Mouse (Mus musculus): ENCODE measurements at regions not wholly inside any gene's neighbourhood (a gene's known extent, or its start where the extent isn't known, plus 50 kb on each side); places are given as distances from the start of the nearest gene placed in this dataset.

- H3K36me3 ChIP-seq (ENCODE audit: control insufficient read depth, insufficient read depth, low read length), result no peaks in the 10 kb centered on the region
- ATAC-seq (ENCODE audit: insufficient number of reproducible peaks, insufficient read depth, low FRiP score, low read depth), result no peak
Measured at GRCm38 (mm10) chr8:103403826-103404225, 618.4 kb upstream of the Cdh11 start.

GRCm38 (mm10) chr8:103405787-103406186, 620.3 kb upstream of the Cdh11 start:
- Histone ChIP-seq H3K27ac (ENCODE audit: low read length) (no peak overlapping the region), H3K4me3 (ENCODE audit: low read depth, low read length) (no peak overlapping the region), H3K9me3 (ENCODE audit: control insufficient read depth, low read depth, low read length) (no peaks in the 10 kb centered on the region), H3K36me3 (ENCODE audit: control insufficient read depth, insufficient read depth, low read length) (no peaks in the 10 kb centered on the region), H3K9ac (replicated peaks; ENCODE audit: low read depth, low read length) (no peak overlapping the region), H3K4me2 (replicated peaks; ENCODE audit: low read depth, low read length) (no peak overlapping the region), H3K27me3 (ENCODE audit: control insufficient read depth, insufficient read depth, low read length) (no peaks in the 10 kb centered on the region), H3K4me1 (ENCODE audit: control insufficient read depth, insufficient read depth, low read length) (peaks cover 8% of the 10 kb centered on the region)
- 33% methylated on average over 12 of the region's 12 CpGs for WGBS
- ATAC-seq (ENCODE audit: insufficient number of reproducible peaks, insufficient read depth, low FRiP score, low read depth), result no peak

More at GRCm38 (mm10) chr8:103403826-103404225, 618.4 kb upstream of the Cdh11 start:
- Histone ChIP-seq H3K9me3 (ENCODE audit: control insufficient read depth, low read depth, low read length) (no peaks in the 10 kb centered on the region), H3K4me2 (replicated peaks; ENCODE audit: low read depth, low read length) (no peak overlapping the region), H3K9ac (replicated peaks; ENCODE audit: low read depth, low read length) (no peak overlapping the region), H3K4me1 (ENCODE audit: control insufficient read depth, insufficient read depth, low read length) (peaks cover 3% of the 10 kb centered on the region; the same call in 1 of the 2 replicates), H3K4me3 (ENCODE audit: low read depth, low read length) (no peak overlapping the region), H3K27me3 (ENCODE audit: control insufficient read depth, insufficient read depth, low read length) (no peaks in the 10 kb centered on the region), H3K27ac (ENCODE audit: low read length) (no peak overlapping the region)
- WGBS, result 89% methylated on average over 4 of the region's 4 CpGs

GRCm38 (mm10) chr8:103406921-103407320, 621.5 kb upstream of the Cdh11 start:
- H3K4me2 ChIP-seq (replicated peaks; ENCODE audit: low read depth, low read length), result no peak overlapping the region
- H3K9ac ChIP-seq (replicated peaks; ENCODE audit: low read depth, low read length), result no peak overlapping the region
- H3K9me3 ChIP-seq (ENCODE audit: control insufficient read depth, low read depth, low read length), result no peaks in the 10 kb centered on the region
- WGBS, result 64% methylated on average over 2 of the region's 2 CpGs
- H3K27ac ChIP-seq (ENCODE audit: low read length), result no peak overlapping the region
- H3K4me3 ChIP-seq (ENCODE audit: low read depth, low read length), result no peak overlapping the region
- peaks cover 8% of the 10 kb centered on the region for H3K4me1 ChIP-seq (ENCODE audit: control insufficient read depth, insufficient read depth, low read length)
- ATAC-seq (ENCODE audit: insufficient number of reproducible peaks, insufficient read depth, low FRiP score, low read depth), result no peak
- no peaks in the 10 kb centered on the region for H3K27me3 ChIP-seq (ENCODE audit: control insufficient read depth, insufficient read depth, low read length)
- no peaks in the 10 kb centered on the region for H3K36me3 ChIP-seq (ENCODE audit: control insufficient read depth, insufficient read depth, low read length)

GRCm38 (mm10) chr8:103407631-103408030, 622.2 kb upstream of the Cdh11 start:
- H3K36me3 ChIP-seq (ENCODE audit: control insufficient read depth, insufficient read depth, low read length), result no peaks in the 10 kb centered on the region
- peak overlapping the region; percentile 33; the same call in 1 of the 2 replicates for H3K27ac ChIP-seq (ENCODE audit: low read length)
- no peak overlapping the region for H3K4me3 ChIP-seq (ENCODE audit: low read depth, low read length)
- H3K9ac ChIP-seq (replicated peaks; ENCODE audit: low read depth, low read length), result no peak overlapping the region
- H3K9me3 ChIP-seq (ENCODE audit: control insufficient read depth, low read depth, low read length), result no peaks in the 10 kb centered on the region
- no peak overlapping the region for H3K4me2 ChIP-seq (replicated peaks; ENCODE audit: low read depth, low read length)
- peaks cover 8% of the 10 kb centered on the region for H3K4me1 ChIP-seq (ENCODE audit: control insufficient read depth, insufficient read depth, low read length)
- H3K27me3 ChIP-seq (ENCODE audit: control insufficient read depth, insufficient read depth, low read length), result no peaks in the 10 kb centered on the region
- no peak for ATAC-seq (ENCODE audit: insufficient number of reproducible peaks, insufficient read depth, low FRiP score, low read depth)
- WGBS, result 68% methylated on average over 5 of the region's 5 CpGs

- Histone ChIP-seq H3K27me3 (ENCODE audit: control insufficient read depth, insufficient read depth, low read length) (no peaks in the 10 kb centered on the region), H3K27ac (ENCODE audit: low read length) (peak overlapping the region; percentile 73), H3K4me1 (ENCODE audit: control insufficient read depth, insufficient read depth, low read length) (peaks cover 8% of the 10 kb centered on the region), H3K36me3 (ENCODE audit: control insufficient read depth, insufficient read depth, low read length) (no peaks in the 10 kb centered on the region), H3K9me3 (ENCODE audit: control insufficient read depth, low read depth, low read length) (no peaks in the 10 kb centered on the region), H3K4me3 (ENCODE audit: low read depth, low read length) (no peak overlapping the region), H3K4me2 (replicated peaks; ENCODE audit: low read depth, low read length) (no peak overlapping the region), H3K9ac (replicated peaks; ENCODE audit: low read depth, low read length) (no peak overlapping the region)
- ATAC-seq (ENCODE audit: insufficient number of reproducible peaks, insufficient read depth, low FRiP score, low read depth), result no peak
- 45% methylated on average over 3 of the region's 3 CpGs for WGBS
Measured at GRCm38 (mm10) chr8:103408411-103408810, 623.0 kb upstream of the Cdh11 start.

- no peak overlapping the region for H3K9ac ChIP-seq (replicated peaks; ENCODE audit: low read depth, low read length)
- peak overlapping the region; percentile 73; the same call in 1 of the 2 replicates for H3K27ac ChIP-seq (ENCODE audit: low read length)
- H3K4me3 ChIP-seq (ENCODE audit: low read depth, low read length), result no peak overlapping the region
- WGBS, result 11% methylated on average over 2 of the region's 2 CpGs
- no peak overlapping the region for H3K4me2 ChIP-seq (replicated peaks; ENCODE audit: low read depth, low read length)
- H3K27me3 ChIP-seq (ENCODE audit: control insufficient read depth, insufficient read depth, low read length), result no peaks in the 10 kb centered on the region
- no peaks in the 10 kb centered on the region for H3K9me3 ChIP-seq (ENCODE audit: control insufficient read depth, low read depth, low read length)
- ATAC-seq (ENCODE audit: insufficient number of reproducible peaks, insufficient read depth, low FRiP score, low read depth), result peak; percentile 86
- H3K4me1 ChIP-seq (ENCODE audit: control insufficient read depth, insufficient read depth, low read length), result peaks cover 8% of the 10 kb centered on the region
- no peaks in the 10 kb centered on the region for H3K36me3 ChIP-seq (ENCODE audit: control insufficient read depth, insufficient read depth, low read length)
Measured at GRCm38 (mm10) chr8:103409121-103409551, 623.7 kb upstream of the Cdh11 start.

GRCm38 (mm10) chr8:103412731-103413130, 627.3 kb upstream of the Cdh11 start:
- Histone ChIP-seq H3K9ac (replicated peaks; ENCODE audit: low read depth, low read length) (no peak overlapping the region), H3K4me2 (replicated peaks; ENCODE audit: low read depth, low read length) (no peak overlapping the region), H3K4me1 (ENCODE audit: control insufficient read depth, insufficient read depth, low read length) (peaks cover 4% of the 10 kb centered on the region), H3K36me3 (ENCODE audit: control insufficient read depth, insufficient read depth, low read length) (no peaks in the 10 kb centered on the region), H3K27ac (ENCODE audit: low read length) (no peak overlapping the region), H3K9me3 (ENCODE audit: control insufficient read depth, low read depth, low read length) (no peaks in the 10 kb centered on the region), H3K4me3 (ENCODE audit: low read depth, low read length) (no peak overlapping the region), H3K27me3 (ENCODE audit: control insufficient read depth, insufficient read depth, low read length) (no peaks in the 10 kb centered on the region)
- no peak for ATAC-seq (ENCODE audit: insufficient number of reproducible peaks, insufficient read depth, low FRiP score, low read depth)
- 67% methylated on average over 7 of the region's 7 CpGs for WGBS

- ATAC-seq (ENCODE audit: insufficient number of reproducible peaks, insufficient read depth, low FRiP score, low read depth), result no peak
- WGBS, result 53% methylated on average over 11 of the region's 11 CpGs
Measured at GRCm38 (mm10) chr8:103413589-103414575, 628.4 kb upstream of the Cdh11 start.

More at GRCm38 (mm10) chr8:103413589-103414575, 628.4 kb upstream of the Cdh11 start:
- Histone ChIP-seq H3K4me1 (ENCODE audit: control insufficient read depth, insufficient read depth, low read length) (peaks cover 4% of the 10 kb centered on the region), H3K36me3 (ENCODE audit: control insufficient read depth, insufficient read depth, low read length) (no peaks in the 10 kb centered on the region), H3K4me3 (ENCODE audit: low read depth, low read length) (no peak overlapping the region), H3K27me3 (ENCODE audit: control insufficient read depth, insufficient read depth, low read length) (no peaks in the 10 kb centered on the region), H3K9me3 (ENCODE audit: control insufficient read depth, low read depth, low read length) (no peaks in the 10 kb centered on the region), H3K4me2 (replicated peaks; ENCODE audit: low read depth, low read length) (no peak overlapping the region), H3K9ac (replicated peaks; ENCODE audit: low read depth, low read length) (no peak overlapping the region), H3K27ac (ENCODE audit: low read length) (0 out of 2 replicates have a peak overlapping the region, but pooled peaks have one; percentile 44)
